Mouse (Mus musculus) cerebellum, postnatal 36 days (tissue): ENCODE results near the gene Chit1.

Experiments used
- DNase-seq, 2 experiments: peaks; one replicate each; pipeline ENCODE4 v3.0.0; 2021 to 2022; ENCODE audit warnings: mixed read lengths in 2 of 2

The Chit1 gene

GRCm38 (mm10) chr1:134079477-134080163, 31.4 kb upstream of the Chit1 start:
- DNase-seq = peak in 1 of 2 experiments; percentile 44

- DNase-seq = no peak
Observed at GRCm38 (mm10) chr1:134080406-134080805, 30.6 kb upstream of the Chit1 start.

GRCm38 (mm10) chr1:134080881-134081450, 30.1 kb upstream of the Chit1 start:
- no peak for DNase-seq

- DNase-seq = peak in 1 of 2 experiments; percentile 46
Observed at GRCm38 (mm10) chr1:134082987-134083516, 28.0 kb upstream of the Chit1 start.

- no peak for DNase-seq
Observed at GRCm38 (mm10) chr1:134083676-134084075, 27.4 kb upstream of the Chit1 start.

- peak; percentile 40 to 61 for DNase-seq
Observed at GRCm38 (mm10) chr1:134084128-134084527, 26.9 kb upstream of the Chit1 start.

GRCm38 (mm10) chr1:134086017-134086416, 25.0 kb upstream of the Chit1 start:
- DNase-seq = no peak

- peak; percentile 56 to 64 for DNase-seq
Observed at GRCm38 (mm10) chr1:134086811-134087398, 24.1 kb upstream of the Chit1 start.

- no peak for DNase-seq
Observed at GRCm38 (mm10) chr1:134089074-134089473, 22.0 kb upstream of the Chit1 start.

GRCm38 (mm10) chr1:134091851-134092250, 19.2 kb upstream of the Chit1 start:
- DNase-seq = no peak

- DNase-seq = no peak
Observed at GRCm38 (mm10) chr1:134092368-134092767, 18.7 kb upstream of the Chit1 start.

- peak; percentile 88 to 93 for DNase-seq
Observed at GRCm38 (mm10) chr1:134092852-134093770, 17.9 kb upstream of the Chit1 start.

GRCm38 (mm10) chr1:134093771-134094526, 17.1 kb upstream of the Chit1 start:
- no peak for DNase-seq

- DNase-seq = no peak
Observed at GRCm38 (mm10) chr1:134095033-134095612, 15.9 kb upstream of the Chit1 start.

GRCm38 (mm10) chr1:134095721-134096120, 15.3 kb upstream of the Chit1 start:
- DNase-seq = no peak

- DNase-seq = no peak
Observed at GRCm38 (mm10) chr1:134096264-134096934, 14.6 kb upstream of the Chit1 start.

GRCm38 (mm10) chr1:134097080-134097855, 13.8 kb upstream of the Chit1 start:
- no peak for DNase-seq

GRCm38 (mm10) chr1:134097956-134098725, 12.9 kb upstream of the Chit1 start:
- DNase-seq = no peak
